Mouse (Mus musculus) thymus, adult 18-20 months (tissue): ENCODE data around the gene Grm4.

ENCODE experiments used
- DNase-seq, 2 experiments: peaks; one replicate each; pipeline ENCODE4 v3.0.0; 2022; ENCODE audit warnings: mixed read lengths in 2 of 2

The Grm4 gene

DNA sequence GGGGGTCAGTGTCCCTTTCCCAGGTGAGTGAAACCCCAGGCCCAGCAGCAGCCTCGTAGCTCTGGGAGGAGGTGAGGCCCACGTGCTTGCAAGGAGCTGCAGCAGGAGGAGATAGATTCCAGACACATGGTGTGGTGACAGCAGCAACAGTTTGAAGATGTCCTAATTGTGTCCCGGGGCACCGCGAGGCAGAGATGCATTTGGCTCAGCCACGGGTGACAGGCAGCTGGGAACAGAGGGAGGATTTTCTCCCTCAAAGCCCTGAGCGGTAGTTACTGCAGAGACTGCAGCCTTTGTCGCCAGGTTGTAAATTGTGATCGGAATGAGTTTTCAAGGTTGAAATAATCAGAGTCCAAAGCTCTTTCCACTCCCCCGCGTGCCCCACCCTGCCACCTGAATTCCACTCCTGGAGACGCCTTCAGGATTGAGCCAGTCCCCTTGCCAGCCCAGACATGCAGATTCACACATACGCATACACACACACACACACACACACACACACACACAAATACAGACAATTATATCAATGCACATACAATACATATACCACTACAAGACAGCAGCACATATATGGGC, 78.6 kb downstream of the Grm4 start:
- no peak for DNase-seq

- no peak for DNase-seq
Observed at GRCm38 (mm10) chr17:27441778-27442177, 79.4 kb downstream of the Grm4 start.

DNA sequence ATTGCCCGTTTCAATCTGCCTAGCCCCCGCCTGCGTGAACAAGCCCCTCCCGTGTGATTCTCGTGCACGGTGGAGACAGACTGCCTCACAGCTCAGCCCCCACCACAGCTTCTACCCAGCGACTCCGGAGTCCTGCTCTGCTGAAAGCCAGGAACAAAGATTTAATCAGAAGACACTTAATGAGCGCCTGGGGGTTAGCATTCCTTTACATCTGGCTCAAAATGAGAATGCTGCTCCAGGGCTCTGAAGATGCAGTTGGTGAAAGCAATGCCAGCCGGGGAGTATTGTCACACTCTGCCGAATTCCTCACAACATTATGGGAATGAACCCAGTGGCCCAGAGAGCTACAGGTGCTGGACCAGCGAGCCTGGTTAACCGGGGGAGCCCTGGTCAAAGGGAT, 85.4 kb downstream of the Grm4 start:
- DNase-seq: no peak

- no peak for DNase-seq
Observed at GRCm38 (mm10) chr17:27435225-27435624, 86.0 kb downstream of the Grm4 start.

DNA sequence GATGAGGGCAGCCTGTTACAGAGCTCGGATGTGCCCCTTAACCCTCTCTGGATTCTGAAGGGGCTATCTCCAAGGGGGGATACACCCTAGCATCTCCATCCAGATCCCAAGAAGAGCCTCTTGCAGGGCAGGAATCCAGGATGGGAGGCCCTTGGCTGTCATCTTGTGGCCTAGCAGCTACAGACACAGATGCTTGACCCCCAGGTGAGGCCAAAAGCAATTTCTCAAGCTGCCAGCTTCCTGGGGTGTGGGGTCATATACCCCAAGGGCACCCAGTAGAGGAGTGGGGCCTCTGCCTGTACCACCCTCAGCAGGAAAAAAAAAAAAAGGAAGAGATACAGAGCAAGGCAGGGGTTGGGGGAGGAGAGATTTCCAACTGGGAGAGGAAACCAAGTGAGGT, 87.1 kb downstream of the Grm4 start:
- DNase-seq: no peak

- no peak for DNase-seq
Observed at GRCm38 (mm10) chr17:27433179-27433680, 88.0 kb downstream of the Grm4 start.

GRCm38 (mm10) chr17:27432145-27432650, 89.0 kb downstream of the Grm4 start:
- peak in 1 of 2 experiments; percentile 14 for DNase-seq

DNA sequence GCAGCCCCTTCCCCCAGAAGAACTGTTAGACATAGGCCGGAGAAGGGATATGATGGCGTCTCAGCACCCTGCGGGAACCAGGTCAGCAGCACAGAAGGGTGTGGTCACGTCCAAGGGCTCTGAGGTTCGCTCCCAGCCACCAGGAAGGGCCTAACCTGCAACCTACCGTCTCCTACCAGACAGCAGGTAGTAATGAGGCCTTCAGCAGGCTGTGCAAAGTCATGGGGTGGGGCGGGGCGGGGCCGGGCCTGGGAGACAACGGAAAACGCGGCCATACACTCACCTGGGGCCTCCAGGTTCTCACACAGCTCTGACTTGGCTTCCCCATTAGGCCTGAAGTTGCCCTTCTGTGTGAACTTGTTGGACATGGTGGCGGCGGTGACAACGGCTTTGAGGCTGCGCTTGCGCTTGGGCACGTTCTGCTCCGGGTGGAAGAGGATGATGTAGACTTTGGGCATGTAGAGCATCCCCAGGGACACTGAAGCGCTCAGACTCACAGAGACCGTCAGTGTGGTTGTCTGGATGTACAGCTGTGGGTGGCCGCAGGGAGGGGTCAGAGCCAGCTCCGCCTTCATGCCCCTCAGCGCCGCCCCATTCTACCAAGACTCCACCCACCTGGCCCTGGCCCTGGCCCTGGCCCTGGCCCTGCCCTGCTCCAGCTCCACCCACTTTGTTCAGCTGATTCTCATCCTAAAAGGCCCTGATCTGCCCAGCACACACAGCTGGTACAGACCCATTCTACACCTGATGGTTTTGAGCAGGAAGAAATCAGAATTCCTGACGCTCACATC, 90.0 kb downstream of the Grm4 start:
- no peak for DNase-seq

DNA sequence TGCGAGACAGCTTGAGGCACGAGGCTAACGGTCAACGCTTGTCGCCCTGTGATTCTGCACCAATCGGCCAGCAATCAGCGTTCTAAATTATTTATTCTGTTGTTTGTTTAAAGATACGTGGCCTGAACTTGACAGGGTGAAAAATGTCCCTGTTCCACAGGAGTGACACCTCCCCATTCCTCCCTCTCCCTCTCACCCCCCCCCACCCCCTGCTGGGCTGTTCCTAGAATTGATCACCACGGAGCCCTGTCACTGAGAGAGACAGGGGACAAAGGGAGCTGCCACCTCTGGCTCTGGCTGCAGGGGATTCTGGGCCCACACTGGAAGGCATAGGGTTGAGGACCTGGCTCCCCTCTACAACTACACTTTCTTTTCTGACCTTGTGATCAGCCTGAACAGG, 91.4 kb downstream of the Grm4 start:
- DNase-seq: no peak

- no peak for DNase-seq
Observed at GRCm38 (mm10) chr17:27425016-27425415, 96.2 kb downstream of the Grm4 start.

DNA sequence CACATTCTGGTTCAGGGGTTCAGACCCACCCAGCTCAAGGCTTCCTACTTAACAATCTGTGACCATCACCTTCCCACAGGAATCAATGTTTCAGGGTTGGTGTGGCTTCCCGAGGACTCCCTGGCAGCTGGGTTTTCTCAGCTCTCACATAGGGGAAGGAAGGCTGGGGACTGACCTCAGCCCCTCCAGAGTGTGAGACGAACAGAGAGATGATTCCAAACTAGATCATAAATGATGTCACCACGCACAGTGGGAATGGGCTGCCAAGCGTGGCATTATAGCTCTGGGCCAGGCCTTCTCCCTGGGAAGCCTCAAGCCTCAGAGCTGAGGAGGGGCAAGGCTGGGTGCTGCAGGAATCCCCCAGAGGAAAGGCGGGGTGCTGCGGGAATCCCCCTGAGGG, 96.8 kb downstream of the Grm4 start:
- no peak for DNase-seq

GRCm38 (mm10) chr17:27422726-27423381, 98.3 kb downstream of the Grm4 start:
- DNase-seq: no peak

DNA sequence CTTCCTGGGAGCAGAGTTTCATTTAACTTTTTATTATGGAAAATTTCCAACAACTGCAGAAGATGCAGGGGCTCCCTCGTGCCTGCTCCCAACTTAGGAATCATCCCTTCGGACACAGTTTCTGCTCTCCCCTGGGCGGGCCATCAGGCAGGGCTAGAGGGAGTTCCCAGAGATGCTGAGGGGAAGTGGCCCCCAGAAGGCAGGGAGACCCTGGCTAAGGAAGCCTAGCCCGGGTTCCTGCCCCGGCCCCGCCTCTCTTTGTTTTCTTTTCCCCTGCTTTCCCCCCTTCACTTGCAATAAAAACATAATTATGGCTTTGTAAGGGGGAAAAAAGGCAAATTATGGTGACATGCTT, 98.9 kb downstream of the Grm4 start:
- no peak for DNase-seq

- no peak for DNase-seq
Observed at GRCm38 (mm10) chr17:27421837-27422236, 99.4 kb downstream of the Grm4 start.

GRCm38 (mm10) chr17:27409006-27409405, 112.2 kb downstream of the Grm4 start:
- DNase-seq: no peak

DNA sequence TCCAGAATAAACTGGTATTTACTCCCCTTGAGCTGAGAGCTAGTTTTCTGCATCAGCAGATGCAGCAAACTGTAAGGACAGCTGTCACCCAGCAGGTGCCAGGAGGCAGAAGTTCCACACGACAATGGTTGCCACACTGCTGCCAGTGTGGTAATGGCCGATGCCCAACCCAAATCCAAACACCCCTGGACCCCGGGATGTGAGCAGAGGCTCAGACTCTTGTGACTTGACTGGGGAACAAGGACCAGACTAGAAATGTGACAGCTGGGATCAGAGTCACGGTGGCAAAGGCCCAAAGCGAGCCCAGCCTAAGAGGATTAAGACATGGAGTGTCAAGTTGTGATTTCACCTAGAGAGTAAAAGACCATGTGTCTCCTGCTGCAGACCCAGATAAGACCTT, 112.7 kb downstream of the Grm4 start:
- DNase-seq: no peak

DNA sequence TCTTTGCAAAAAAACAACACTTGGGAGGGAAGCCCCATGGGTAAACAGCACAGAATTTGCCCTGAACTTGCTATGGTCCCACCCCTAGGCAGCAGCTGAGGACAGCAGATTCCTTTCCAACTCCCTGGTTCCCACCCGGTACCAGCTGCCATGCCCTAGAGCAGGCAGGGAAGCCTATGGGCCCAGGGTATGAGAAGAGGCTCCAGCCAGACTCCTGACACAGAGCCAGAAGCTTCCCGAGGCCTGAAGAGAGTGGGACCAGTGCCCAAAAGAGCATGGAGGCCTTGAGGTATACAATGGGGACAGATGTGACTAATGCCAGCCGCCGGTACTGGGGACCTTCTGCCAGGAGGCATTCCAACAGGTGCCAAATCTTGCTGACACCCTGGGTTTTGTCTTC, 114.2 kb downstream of the Grm4 start:
- DNase-seq: no peak

GRCm38 (mm10) chr17:27405376-27406024, 115.7 kb downstream of the Grm4 start:
- no peak for DNase-seq

DNA sequence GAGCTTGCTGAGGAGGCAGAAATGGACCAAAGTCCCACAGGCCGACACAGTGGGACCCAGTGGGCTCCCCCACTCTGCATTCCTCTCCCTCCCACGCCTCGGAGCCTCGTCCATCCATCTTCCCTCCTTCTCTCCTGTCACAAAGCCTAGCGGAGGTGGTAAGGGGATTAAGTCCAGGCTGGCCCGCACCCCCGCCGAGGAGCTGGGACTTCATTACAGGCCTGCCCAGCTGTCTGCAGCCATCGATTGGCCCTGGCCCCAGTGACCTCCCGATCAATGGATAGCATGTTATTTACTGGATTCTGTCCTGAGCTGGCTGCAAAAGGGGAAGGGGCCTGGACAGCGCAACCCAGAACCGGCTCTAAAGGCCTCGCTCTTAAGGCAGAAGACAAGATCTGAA, 120.0 kb downstream of the Grm4 start:
- no peak for DNase-seq

DNA sequence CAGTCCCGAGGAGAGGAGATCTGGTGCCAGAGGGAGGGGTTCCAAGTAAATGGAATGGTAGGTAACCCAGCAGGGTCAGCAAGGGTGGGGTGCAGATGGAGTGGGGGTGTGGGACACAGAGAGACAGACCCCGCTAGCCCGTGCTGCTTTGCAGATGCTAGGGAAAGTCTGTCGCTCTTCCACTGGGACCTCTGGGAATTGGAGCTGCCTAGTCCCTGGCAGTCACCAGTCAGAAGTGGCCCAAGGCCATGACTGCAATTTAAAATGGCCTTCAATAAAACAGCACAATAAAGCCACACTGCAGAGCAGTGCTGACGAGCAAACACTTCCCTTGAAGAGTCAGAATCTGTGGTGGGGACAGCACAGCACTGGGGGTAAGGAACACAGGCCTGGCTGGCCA, 127.3 kb downstream of the Grm4 start:
- no peak for DNase-seq

DNA sequence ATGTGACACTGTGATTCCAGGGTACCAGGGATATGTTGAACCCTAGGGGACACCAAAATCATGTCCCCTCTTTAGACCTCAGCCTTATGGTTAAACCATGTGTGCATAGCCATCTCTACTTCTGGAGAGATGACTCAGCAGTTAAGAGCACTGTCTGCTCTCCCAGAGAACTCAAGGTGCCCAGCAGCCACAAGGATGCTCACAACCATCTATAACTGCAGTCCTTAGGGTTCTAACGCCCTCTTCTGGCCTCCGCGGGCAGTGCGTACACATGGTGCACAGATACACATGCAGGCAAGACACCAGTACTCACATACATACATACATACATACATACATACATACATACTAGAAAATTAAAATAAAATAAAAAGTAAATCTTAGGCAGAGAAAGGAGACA, 127.8 kb downstream of the Grm4 start:
- DNase-seq: no peak

DNA sequence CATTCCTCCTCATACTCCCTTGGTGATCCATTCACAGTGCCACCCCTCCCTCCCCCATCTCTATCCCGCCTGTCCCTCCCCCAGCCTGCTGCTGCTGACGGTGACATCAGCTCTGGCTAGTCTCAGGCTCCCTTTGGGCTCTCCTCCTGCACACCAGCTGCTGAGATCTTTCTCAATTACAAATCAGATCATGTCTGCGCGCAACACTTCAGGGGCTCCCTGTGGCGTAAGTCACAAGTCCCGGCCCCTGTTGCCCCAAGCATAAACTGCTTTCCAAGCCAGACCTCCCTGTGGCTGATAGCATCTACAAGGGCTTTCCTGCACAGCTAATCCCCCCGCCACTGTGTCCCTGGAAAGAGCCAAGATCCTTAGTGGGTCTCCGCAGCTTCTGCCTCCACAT, 128.3 kb downstream of the Grm4 start:
- DNase-seq: no peak

DNA sequence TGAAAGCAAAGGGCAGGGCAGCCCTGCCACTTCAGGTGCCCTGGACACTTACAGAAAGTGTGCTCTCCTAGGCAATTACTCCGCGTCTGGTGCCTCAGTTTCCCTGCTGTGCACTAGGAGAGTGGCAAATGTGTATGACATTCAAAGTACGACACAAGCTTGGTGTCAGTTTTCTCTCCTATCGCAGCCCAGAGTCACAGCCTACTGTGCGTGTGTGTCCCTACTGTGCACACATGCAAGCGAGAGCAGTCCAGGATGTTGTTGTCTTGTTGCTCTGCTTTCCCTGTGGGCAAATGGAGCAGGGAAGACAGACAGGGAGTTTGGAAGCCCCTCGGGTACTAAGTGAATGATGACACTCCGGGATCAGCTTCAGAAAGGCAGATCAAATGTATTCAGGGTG, 131.2 kb downstream of the Grm4 start:
- DNase-seq: no peak
